Mouse (Mus musculus) left cerebral cortex, postnatal 36 days (tissue): ENCODE results near the gene Fam102a. TPM values are rescaled to one million over a fixed set of nuclear protein-coding genes. Genes with fewer than 3 reads are reported as not detected.

ENCODE experiments used
- total RNA-seq, 2 experiments: library from RNA; stranded (reverse); gene quantifications; 2 replicates each; pipeline ENCODE4 v1.2.3; 2021

The Fam102a gene
- total RNA-seq, 2 experiments from 2014 or later, result 53.6 to 68.9 TPM

Other genes starting within 250 kb of the Fam102a start
- gene Golga2, start 247.9 kb upstream of the Fam102a start, total RNA-seq, result 10 to 100 TPM; 83.4 to 89.9 TPM
- gene Swi5, start 247.3 kb upstream of the Fam102a start, total RNA-seq, result 100 to 1,000 TPM; 207 to 208 TPM
- gene Ciz1, start 183.0 kb upstream of the Fam102a start, total RNA-seq, result 10 to 100 TPM; 60.4 to 97.8 TPM
- gene Dnm1, start 182.0 kb upstream of the Fam102a start, total RNA-seq, result 1,000 to 10,000 TPM; 1,215 to 1,406 TPM
- gene 1110008P14Rik, start 153.4 kb upstream of the Fam102a start, total RNA-seq, result 100 to 1,000 TPM; 312 to 437 TPM
- gene Lcn2, start 147.1 kb upstream of the Fam102a start, total RNA-seq, result 1 to 10 TPM in 1 of 2 experiments, under 1 TPM in 1; 0.91 to 1.8 TPM
- 10 to 100 TPM; 40.6 to 54.8 TPM for gene Ptges2, start 139.4 kb upstream of the Fam102a start, total RNA-seq
- gene Naif1, start 84.9 kb upstream of the Fam102a start, total RNA-seq, result 1 to 10 TPM; 3.9 TPM
- 10 to 100 TPM; 58.5 to 60.5 TPM for gene Slc25a25, start 83.9 kb upstream of the Fam102a start, total RNA-seq
- 10 to 100 TPM; 74.8 to 77.0 TPM for gene Dpm2, start 35.5 kb downstream of the Fam102a start, total RNA-seq
- 10 to 100 TPM in 1 of 2 experiments, 1 to 10 TPM in 1; 9.2 to 11.7 TPM for gene Pip5kl1, start 39.5 kb downstream of the Fam102a start, total RNA-seq
- gene 9430097D07Rik, start 40.4 kb downstream of the Fam102a start, total RNA-seq, result 1 to 10 TPM; 1.1 to 1.4 TPM
- gene St6galnac4, start 51.8 kb downstream of the Fam102a start, total RNA-seq, result 10 to 100 TPM; 36.7 to 39.1 TPM
- gene St6galnac6, start 64.4 kb downstream of the Fam102a start, total RNA-seq, result 100 to 1,000 TPM; 121 to 135 TPM
- 100 to 1,000 TPM; 152 to 173 TPM for gene Ak1, start 86.4 kb downstream of the Fam102a start, total RNA-seq
- 10 to 100 TPM; 22.0 to 26.1 TPM for gene Eng, start 111.3 kb downstream of the Fam102a start, total RNA-seq
- gene Fpgs, start 168.8 kb downstream of the Fam102a start, total RNA-seq, result 10 to 100 TPM in 1 of 2 experiments, 1 to 10 TPM in 1; 6.0 to 10.5 TPM
- gene Cdk9, start 177.7 kb downstream of the Fam102a start, total RNA-seq, result 100 to 1,000 TPM; 105 to 117 TPM
- gene Sh2d3c, start 185.7 kb downstream of the Fam102a start, total RNA-seq, result 10 to 100 TPM; 33.3 to 45.8 TPM
- 1 to 10 TPM; 2.5 to 3.2 TPM for gene 6330409D20Rik, start 205.7 kb downstream of the Fam102a start, total RNA-seq
- gene Tor2a, start 221.9 kb downstream of the Fam102a start, total RNA-seq, result 10 to 100 TPM; 27.8 to 29.9 TPM
- under 1 TPM; 0.41 to 0.72 TPM for gene Ttc16, start 240.3 kb downstream of the Fam102a start, total RNA-seq
- 1 to 10 TPM; 7.2 to 9.2 TPM for gene Ptrh1, start 240.5 kb downstream of the Fam102a start, total RNA-seq
- gene Cfap157, start 249.1 kb downstream of the Fam102a start, total RNA-seq, result under 1 TPM in 1 of 2 experiments, not detected in 1; 0.29 TPM